Mouse (Mus musculus) CH12.LX (cell line): ENCODE results near the gene Ccer1. TPM values are rescaled to one million over a fixed set of nuclear protein-coding genes. Genes with fewer than 3 reads are reported as not detected.

Experiments used
- DNase-seq: peaks from one replicate; pipeline ENCODE4 v3.0.0-alpha.2; 2013; ENCODE audit errors: extremely low read depth
- H3K27ac ChIP-seq: 2 replicates; pipeline ENCODE4 v1.5.1; 2012; ENCODE audit warnings: low read depth, mild to moderate bottlenecking, control low read depth, moderate library complexity; ENCODE audit not compliant: insufficient read depth
- H3K27me3 ChIP-seq: replicated peaks from 2 replicates; pipeline ENCODE3; 2012; ENCODE audit warnings: inconsistent platforms
- H3K36me3 ChIP-seq, 2 experiments: replicated peaks in 1 of 2; 2 replicates each; pipeline versions ENCODE3 to v1.6.1; 2012; ENCODE audit warnings: inconsistent platforms in 1 of 2, low read length in 1 of 2, mild to moderate bottlenecking in 1 of 2, mixed read lengths in 1 of 2, moderate library complexity in 1 of 2; ENCODE audit not compliant: control insufficient read depth in 1 of 2, insufficient read depth in 1 of 2
- H3K4me1 ChIP-seq, 2 experiments: 2 replicates each; pipeline ENCODE4 v1.6.1; 2012; ENCODE audit warnings: inconsistent platforms in 1 of 2, moderate library complexity in 1 of 2; ENCODE audit not compliant: insufficient read depth in 2 of 2, control insufficient read depth in 1 of 2
- H3K4me2 ChIP-seq: 2 replicates; pipeline ENCODE4 v1.6.1; 2012; ENCODE audit warnings: low read depth, mild to moderate bottlenecking, control low read depth; ENCODE audit not compliant: poor library complexity, insufficient read depth, severe bottlenecking
- H3K4me3 ChIP-seq, 3 experiments: fragments of 150-350 bp in 1 of 3; sonication (generic) in 1 of 3; replicated peaks in 1 of 3; 2 replicates each; pipeline versions ENCODE3 to v1.5.1; 2011 to 2012; ENCODE audit warnings: low read depth in 2 of 3, low read length in 2 of 3, mild to moderate bottlenecking in 2 of 3, moderate library complexity in 2 of 3, control low read depth in 1 of 3, improper control_type of control experiment in 1 of 3, inconsistent platforms in 1 of 3, mixed read lengths in 1 of 3; ENCODE audit not compliant: poor library complexity in 1 of 3
- H3K79me2 ChIP-seq: replicated peaks from 2 replicates; pipeline ENCODE4 v1.6.1; 2012; ENCODE audit warnings: mild to moderate bottlenecking, moderate library complexity; ENCODE audit not compliant: control insufficient read depth, poor library complexity, insufficient read depth, severe bottlenecking; ENCODE audit errors: extremely low read depth
- H3K9ac ChIP-seq: 2 replicates; pipeline ENCODE4 v1.6.1; 2012; ENCODE audit warnings: low read depth, mild to moderate bottlenecking, control low read depth, moderate library complexity; ENCODE audit not compliant: insufficient read depth
- H3K9me3 ChIP-seq: replicated peaks from 2 replicates; pipeline ENCODE3; 2012; ENCODE audit warnings: low read length, inconsistent platforms, mixed read lengths
- CHD1 ChIP-seq: IDR thresholded peaks from 2 replicates; pipeline ENCODE4 v1.6.1; 2012; ENCODE audit warnings: low read depth, low read length, improper control_type of control experiment, inconsistent platforms
- CHD2 ChIP-seq: IDR thresholded peaks from 2 replicates; pipeline ENCODE4 v1.6.1; 2011; ENCODE audit warnings: low read length, improper control_type of control experiment
- CTCF ChIP-seq, 2 experiments: IDR thresholded peaks in 1 of 2; conservative IDR thresholded peaks in 1 of 2; 2 replicates each; pipeline ENCODE4 v1.5.1; 2011 to 2012; ENCODE audit warnings: low read depth in 2 of 2, low read length in 2 of 2, improper control_type of control experiment in 1 of 2, inconsistent platforms in 1 of 2, mild to moderate bottlenecking in 1 of 2, moderate library complexity in 1 of 2
- E2F4 ChIP-seq: IDR thresholded peaks from 2 replicates; pipeline ENCODE4 v1.6.1; 2011; ENCODE audit warnings: low read depth, low read length, improper control_type of control experiment; ENCODE audit not compliant: insufficient replicate concordance
- GABPA ChIP-seq: IDR thresholded peaks from 2 replicates; pipeline ENCODE4 v1.6.1; 2012; ENCODE audit warnings: low read depth, low read length, improper control_type of control experiment, inconsistent platforms; ENCODE audit not compliant: insufficient replicate concordance
- HCFC1 ChIP-seq: IDR thresholded peaks from 2 replicates; pipeline ENCODE4 v1.6.1; 2012; ENCODE audit warnings: low read depth, mild to moderate bottlenecking, inconsistent platforms, low read length, improper control_type of control experiment
- MAX ChIP-seq: IDR thresholded peaks from 2 replicates; pipeline ENCODE4 v1.6.1; 2011; ENCODE audit warnings: low read length, improper control_type of control experiment
- MEF2A ChIP-seq: IDR thresholded peaks from 2 replicates; pipeline ENCODE4 v1.6.1; 2014; ENCODE audit warnings: low read depth, mild to moderate bottlenecking, inconsistent platforms, low read length, improper control_type of control experiment, borderline replicate concordance
- PAX5 ChIP-seq: IDR thresholded peaks from 2 replicates; pipeline ENCODE4 v1.6.1; 2012; ENCODE audit warnings: low read length, inconsistent platforms, mixed read lengths
- POLR2A ChIP-seq: IDR thresholded peaks from 2 replicates; pipeline ENCODE4 v1.6.1; 2011; ENCODE audit warnings: low read depth, mild to moderate bottlenecking, improper control_type of control experiment, low read length
- RAD21 ChIP-seq: IDR thresholded peaks from 2 replicates; pipeline ENCODE4 v1.6.1; 2011; ENCODE audit warnings: low read depth, mild to moderate bottlenecking, low read length, improper control_type of control experiment, moderate library complexity
- SMC3 ChIP-seq: IDR thresholded peaks from 2 replicates; pipeline ENCODE4 v1.6.1; 2011; ENCODE audit warnings: low read depth, low read length, improper control_type of control experiment
- TBP ChIP-seq: conservative IDR thresholded peaks from 2 replicates; pipeline ENCODE4 v1.6.1; 2011; ENCODE audit warnings: low read depth, low read length, improper control_type of control experiment
- USF2 ChIP-seq: conservative IDR thresholded peaks from 2 replicates; pipeline ENCODE4 v1.6.1; 2011; ENCODE audit warnings: low read depth, low read length, improper control_type of control experiment
- ZNF384 ChIP-seq: IDR thresholded peaks from 2 replicates; pipeline ENCODE4 v1.6.1; 2012; ENCODE audit warnings: low read depth, low read length, improper control_type of control experiment, inconsistent platforms
- dilution Hi-C: fragments of 300-500 bp; cut with MboI; formaldehyde crosslinking; loops from 2 replicates; pipeline ENCODE4 v1.14.3; 2020; ENCODE audit warnings: low sequenced_read_pairs; ENCODE audit not compliant: extremely low pct_unique_long_range_greater_than_20kb, extremely low pct_ligation_motif_present
- in situ Hi-C: fragments of 300-500 bp; cut with MboI; formaldehyde crosslinking; loops from 3 replicates; pipeline ENCODE4 v1.14.3; 2019; ENCODE audit warnings: low sequenced_read_pairs, low pct_ligation_motif_present, low pct_unique_long_range_greater_than_20kb, mixed read lengths
- polyA plus RNA-seq: library from polyadenylated mRNA; unstranded; fragments of >175 nt; gene quantifications from 2 replicates; pipeline ENCODE4 v1.2.1, GENCODE M21; 2012; ENCODE audit warnings: low read depth; ENCODE audit not compliant: insufficient read length
- total RNA-seq, 2 experiments: library from RNA; depleted of rRNA; stranded (reverse); fragments of 300-350 nt in 1 of 2; fragments of >200 nt in 1 of 2; gene quantifications; 2 replicates each; pipeline ENCODE4 v1.2.3; 2012 to 2014

The Ccer1 gene
- total and polyA plus RNA-seq, 3 experiments, result not detected

DNA sequence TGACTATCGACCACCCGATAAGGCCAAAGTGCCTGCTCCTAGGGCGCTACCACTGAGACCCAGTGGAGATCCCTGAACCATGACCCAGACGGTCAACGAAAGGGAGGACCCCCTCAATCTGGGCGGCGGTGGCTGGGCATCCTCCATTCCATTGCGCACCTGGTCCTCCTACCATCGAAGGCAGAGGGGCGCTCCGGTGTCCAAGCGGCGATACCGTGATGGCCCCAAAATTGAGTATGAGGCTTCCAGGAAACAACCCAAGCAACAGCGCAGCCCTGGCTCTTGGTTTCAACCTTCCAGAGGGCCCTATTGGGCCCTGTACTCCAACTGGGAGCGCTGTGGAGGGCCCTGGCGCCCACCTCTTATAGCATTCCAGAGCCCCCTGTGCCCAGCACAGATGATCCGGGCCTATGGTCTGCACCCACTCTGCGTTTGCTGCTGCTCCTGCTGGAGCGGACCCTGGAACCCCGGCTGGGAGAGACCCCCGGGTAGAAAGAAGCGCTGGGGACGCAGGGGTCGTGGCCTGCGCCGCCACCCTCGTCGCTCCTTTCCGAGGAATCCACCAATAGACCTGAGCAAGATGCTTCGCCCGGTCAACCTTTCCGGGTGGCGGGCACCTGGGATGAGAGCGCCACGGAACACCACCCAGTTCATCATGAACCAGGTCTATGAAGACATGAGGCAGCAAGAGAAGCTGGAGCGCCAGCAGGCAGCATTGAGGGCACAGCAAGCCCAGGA, 708 bp downstream of the Ccer1 start:
- DNase-seq, result no peak
- no peaks in the 10 kb centered on the region for H3K27me3 ChIP-seq
- dilution Hi-C loops, result no loop called here
- H3K9me3 ChIP-seq, result no peaks in the 10 kb centered on the region
- TF ChIP-seq E2F4 (no peak), MEF2A (no peak), GABPA (no peak), MAX (no peak)
- in situ Hi-C loops, result no loop called here
- no peak overlapping the region for H3K27ac ChIP-seq
- H3K4me2 ChIP-seq, result no peak overlapping the region
- H3K4me1 ChIP-seq, result no peaks in the 10 kb centered on the region
- no peaks in the 10 kb centered on the region for H3K36me3 ChIP-seq
- H3K4me3 ChIP-seq, result no peak overlapping the region
- H3K79me2 ChIP-seq, result no peaks in the 10 kb centered on the region
- no peak overlapping the region for H3K9ac ChIP-seq

DNA sequence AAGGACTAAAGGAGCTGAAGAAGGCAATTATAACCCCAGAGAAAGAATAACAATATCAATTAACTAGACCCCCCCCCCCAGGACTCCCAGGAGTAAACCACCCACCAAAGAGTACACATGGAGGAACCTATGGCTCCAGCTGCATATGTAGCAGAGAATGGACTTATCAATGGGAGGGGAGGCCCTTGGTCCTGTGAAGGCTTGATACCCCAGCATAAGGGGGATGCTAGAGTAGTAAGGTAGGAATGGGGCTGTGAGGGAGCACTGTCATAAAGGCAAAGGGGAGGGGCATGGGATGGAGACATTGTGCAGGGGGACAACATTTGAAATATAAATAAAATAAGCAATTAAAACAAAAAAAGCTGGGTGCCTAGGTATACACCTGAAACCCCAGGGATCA, 9.5 kb downstream of the Ccer1 start:
- in situ Hi-C loops, result no loop called here
- Histone ChIP-seq H3K79me2 (no peaks in the 10 kb centered on the region), H3K4me1 (no peaks in the 10 kb centered on the region), H3K9ac (no peak overlapping the region), H3K27me3 (no peaks in the 10 kb centered on the region), H3K36me3 (no peaks in the 10 kb centered on the region), H3K4me3 (no peak overlapping the region), H3K27ac (no peak overlapping the region), H3K4me2 (no peak overlapping the region), H3K9me3 (no peaks in the 10 kb centered on the region)
- no peak for DNase-seq
- TF ChIP-seq POLR2A (no peak), HCFC1 (no peak), ZNF384 (no peak), MEF2A (no peak), CHD2 (no peak), USF2 (no peak), CHD1 (no peak), PAX5 (no peak), SMC3 (no peak)
- dilution Hi-C loops, result no loop called here

GRCm38 (mm10) chr10:97704562-97704961, 11.7 kb downstream of the Ccer1 start:
- Histone ChIP-seq H3K79me2 (no peaks in the 10 kb centered on the region), H3K4me2 (no peak overlapping the region), H3K36me3 (no peaks in the 10 kb centered on the region), H3K4me3 (no peak overlapping the region), H3K9ac (no peak overlapping the region), H3K27ac (no peak overlapping the region), H3K9me3 (no peaks in the 10 kb centered on the region), H3K4me1 (no peaks in the 10 kb centered on the region), H3K27me3 (no peaks in the 10 kb centered on the region)
- in situ Hi-C loops, result no loop called here
- dilution Hi-C loops, result no loop called here
- DNase-seq, result peak; percentile 66
- peak in 1 of 2 experiments; percentile 83; a peak in 3 of 4 replicates for TF ChIP-seq CTCF (conservative IDR thresholded peaks at IDR 0.05 in 1 of 2, IDR thresholded peaks at IDR 0.05 in 1 of 2; ENCODE audit: low read depth in 2 of 2, low read length in 2 of 2)
- peak; percentile 78 for TF ChIP-seq RAD21
- no peak for TF ChIP-seq TBP
- TF ChIP-seq E2F4, result no peak
- peak; percentile 58 for TF ChIP-seq SMC3
